Mouse (Mus musculus) heart, embryonic 11.5 days (tissue): ENCODE data around the gene Slc1a7. TPM values are rescaled to one million over a fixed set of nuclear protein-coding genes. Genes with fewer than 3 reads are reported as not detected.

Experiments
- ATAC-seq: fragments of 200-750 bp; cut with Nextera tagmentation; replicated peaks from 2 replicates; pipeline ENCODE4 v1.8.0; 2017; ENCODE audit warnings: moderate library complexity; ENCODE audit not compliant: insufficient number of reproducible peaks, low FRiP score, low TSS enrichment
- H3K27ac ChIP-seq: fragments of 300-500 bp; sonication (generic); 2 replicates; pipeline ENCODE4 v1.5.1; 2014; ENCODE audit warnings: mild to moderate bottlenecking, low read depth, low read length
- H3K27me3 ChIP-seq: fragments of 300-500 bp; sonication (generic); 2 replicates; pipeline ENCODE4 v1.6.1; 2014; ENCODE audit warnings: mild to moderate bottlenecking, low read length, mixed read lengths; ENCODE audit not compliant: control insufficient read depth, insufficient read depth
- H3K36me3 ChIP-seq: fragments of 300-500 bp; sonication (generic); 2 replicates; pipeline ENCODE4 v1.6.1; 2014; ENCODE audit warnings: mild to moderate bottlenecking, low read length, moderate library complexity, mixed read lengths; ENCODE audit not compliant: control insufficient read depth, insufficient read depth
- H3K4me1 ChIP-seq: fragments of 300-500 bp; sonication (generic); 2 replicates; pipeline ENCODE4 v1.6.1; 2014; ENCODE audit warnings: low read length; ENCODE audit not compliant: control insufficient read depth, insufficient read depth
- H3K4me2 ChIP-seq: fragments of 300-500 bp; sonication (generic); 2 replicates; pipeline ENCODE4 v1.6.1; 2014; ENCODE audit warnings: mild to moderate bottlenecking, moderate library complexity
- H3K4me3 ChIP-seq: fragments of 300-500 bp; sonication (generic); 2 replicates; pipeline ENCODE4 v1.5.1; 2014; ENCODE audit warnings: low read depth, low read length
- H3K9ac ChIP-seq: fragments of 300-500 bp; sonication (generic); 2 replicates; pipeline ENCODE4 v1.6.1; 2014; ENCODE audit warnings: mild to moderate bottlenecking, low read depth, low read length, moderate library complexity
- H3K9me3 ChIP-seq: fragments of 300-500 bp; sonication (generic); replicated peaks from 2 replicates; pipeline ENCODE4 v1.6.1; 2016; ENCODE audit warnings: low read length; ENCODE audit not compliant: control insufficient read depth
- WGBS: fragments of 180-500 bp; shearing (Covaris S2); extraction: QIAGEN DNeasy Blood & Tissue Kit; methylation state at CpG from one replicate; pipeline ENCODE4 v1.1.7; 2014; ENCODE audit not compliant: insufficient replicate concordance; 5-methylcytosine and 5-hydroxymethylcytosine counted together
- polyA plus RNA-seq: library from polyadenylated mRNA; unstranded; fragments of >200 nt; fragmentation: Nextera tagmentation; extraction: Ambion mirVana; gene quantifications from 2 replicates; pipeline ENCODE4 v1.2.1, GENCODE M21; 2014

The Slc1a7 gene
- polyA plus RNA-seq, 1 experiment from 2014 or later = not detected

GRCm38 (mm10) chr4:108058166-108058565, 90.0 kb downstream of the Slc1a7 start:
- 0 out of 2 replicates have a peak, but pooled peaks cover 4% of the 10 kb centered on the region for H3K4me1 ChIP-seq
- H3K36me3 ChIP-seq = peaks cover 9% of the 10 kb centered on the region; the same call in 1 of the 2 replicates
- no peak overlapping the region for H3K9ac ChIP-seq
- H3K27ac ChIP-seq = no peak overlapping the region
- no peaks in the 10 kb centered on the region for H3K27me3 ChIP-seq
- no peak overlapping the region for H3K4me2 ChIP-seq
- H3K9me3 ChIP-seq = no peaks in the 10 kb centered on the region
- no peak overlapping the region for H3K4me3 ChIP-seq
- WGBS = 58% methylated on average over 10 of the region's 10 CpGs
- peak; percentile 59; the same call in 1 of the 2 replicates for ATAC-seq

- 81% methylated on average over 19 of the region's 19 CpGs for WGBS
- Histone ChIP-seq H3K4me3 (no peak overlapping the region), H3K36me3 (peaks cover 9% of the 10 kb centered on the region; the same call in 1 of the 2 replicates), H3K4me2 (no peak overlapping the region), H3K27ac (no peak overlapping the region), H3K27me3 (no peaks in the 10 kb centered on the region), H3K4me1 (0 out of 2 replicates have a peak, but pooled peaks cover 4% of the 10 kb centered on the region), H3K9ac (no peak overlapping the region), H3K9me3 (no peaks in the 10 kb centered on the region)
- no peak for ATAC-seq
Measured at GRCm38 (mm10) chr4:108059601-108060379, 91.7 kb downstream of the Slc1a7 start.

- no peaks in the 10 kb centered on the region for H3K27me3 ChIP-seq
- H3K36me3 ChIP-seq = peaks cover 6% of the 10 kb centered on the region; the same call in 1 of the 2 replicates
Measured at GRCm38 (mm10) chr4:108060774-108061173, 92.6 kb downstream of the Slc1a7 start.

GRCm38 (mm10) chr4:108062524-108062923, 94.4 kb downstream of the Slc1a7 start:
- Histone ChIP-seq H3K4me1 (0 out of 2 replicates have a peak, but pooled peaks cover 8% of the 10 kb centered on the region), H3K9ac (no peak overlapping the region), H3K4me2 (no peak overlapping the region), H3K9me3 (no peaks in the 10 kb centered on the region), H3K27me3 (no peaks in the 10 kb centered on the region), H3K36me3 (peaks cover 6% of the 10 kb centered on the region; the same call in 1 of the 2 replicates), H3K27ac (no peak overlapping the region), H3K4me3 (no peak overlapping the region)
- WGBS = 95% methylated on average over 5 of the region's 5 CpGs
- ATAC-seq = no peak

More at GRCm38 (mm10) chr4:108060774-108061173, 92.6 kb downstream of the Slc1a7 start:
- Histone ChIP-seq H3K4me1 (0 out of 2 replicates have a peak, but pooled peaks cover 8% of the 10 kb centered on the region), H3K9me3 (no peaks in the 10 kb centered on the region), H3K27ac (no peak overlapping the region), H3K4me2 (no peak overlapping the region), H3K4me3 (no peak overlapping the region), H3K9ac (no peak overlapping the region)
- ATAC-seq = no peak
- 81% methylated on average over 4 of the region's 4 CpGs for WGBS

Other genes starting within 250 kb of the Slc1a7 start
- gene Lrp8, start 166.1 kb upstream of the Slc1a7 start, polyA plus RNA-seq = 1.1 and 1.8 TPM in 2 replicates
- 112 and 123 TPM in 2 replicates for gene Magoh, start 88.6 kb upstream of the Slc1a7 start, polyA plus RNA-seq
- 104 and 106 TPM in 2 replicates for gene 0610037L13Rik, start 78.5 kb upstream of the Slc1a7 start, polyA plus RNA-seq
- 58.2 and 66.2 TPM in 2 replicates for gene Cpt2, start 44.7 kb upstream of the Slc1a7 start, polyA plus RNA-seq
- 0.39 and 0.51 TPM in 2 replicates for gene Podn, start 128.1 kb downstream of the Slc1a7 start, polyA plus RNA-seq
- 182 and 194 TPM in 2 replicates for gene Scp2, start 176.7 kb downstream of the Slc1a7 start, polyA plus RNA-seq
- 16.3 and 17.3 TPM in 2 replicates for gene Echdc2, start 197.1 kb downstream of the Slc1a7 start, polyA plus RNA-seq
- gene Zyg11a, start 249.7 kb downstream of the Slc1a7 start, polyA plus RNA-seq = not detected in 2 replicates